Mouse (Mus musculus) liver, embryonic 14.5 days (tissue): ENCODE measurements around the gene Rpl37a.

ENCODE experiments used
- CTCF ChIP-seq: IDR thresholded peaks from 2 replicates; pipeline ENCODE4 v1.5.1; 2016; ENCODE audit warnings: antibody characterized with exemption, low read depth, control low read depth
- EP300 ChIP-seq: IDR thresholded peaks from 2 replicates; pipeline ENCODE4 v1.6.1; 2016; ENCODE audit warnings: antibody characterized with exemption, low read depth

GRCm38 (mm10) chr1:72741406-72741805, 30.3 kb downstream of the Rpl37a start:
- no peak for TF ChIP-seq CTCF
- no peak for TF ChIP-seq EP300
